Mouse (Mus musculus): ENCODE results near the gene Zfp972.
"Not testable (repeated sequence)": the region's sequence is repeated elsewhere in the genome, so short reads cannot be mapped to it uniquely, and the experiment has no call there.

The Zfp972 gene

GRCm38 (mm10) chr2:177925563-177926103 is at the start of gene Zfp972:
Gene Zfp972, minus strand, starts transcription at chr2:177925613.
- DNase-seq (ENCODE audit: extremely low spot score, low spot score), result not testable (repeated sequence)

- not testable (repeated sequence) for DNase-seq (ENCODE audit: extremely low spot score, low spot score)
Observed at GRCm38 (mm10) chr2:177974814-177975213, 49.4 kb upstream of the Zfp972 start.

GRCm38 (mm10) chr2:177957145-177957544 is 31.7 kb upstream of the Zfp972 start, which contains the start of gene Gm14326:
Gene Gm14326, minus strand, starts transcription at chr2:177957297.
- DNase-seq (ENCODE audit: extremely low spot score, low spot score), result not testable (repeated sequence)

GRCm38 (mm10) chr2:177956734-177957133 is 31.3 kb upstream of the Zfp972 start:
- DNase-seq (ENCODE audit: extremely low spot score, low spot score), result not testable (repeated sequence)

GRCm38 (mm10) chr2:177903276-177903675 is 22.1 kb downstream of the Zfp972 start:
- not testable (repeated sequence) for DNase-seq (ENCODE audit: extremely low spot score, low spot score)

DNA sequence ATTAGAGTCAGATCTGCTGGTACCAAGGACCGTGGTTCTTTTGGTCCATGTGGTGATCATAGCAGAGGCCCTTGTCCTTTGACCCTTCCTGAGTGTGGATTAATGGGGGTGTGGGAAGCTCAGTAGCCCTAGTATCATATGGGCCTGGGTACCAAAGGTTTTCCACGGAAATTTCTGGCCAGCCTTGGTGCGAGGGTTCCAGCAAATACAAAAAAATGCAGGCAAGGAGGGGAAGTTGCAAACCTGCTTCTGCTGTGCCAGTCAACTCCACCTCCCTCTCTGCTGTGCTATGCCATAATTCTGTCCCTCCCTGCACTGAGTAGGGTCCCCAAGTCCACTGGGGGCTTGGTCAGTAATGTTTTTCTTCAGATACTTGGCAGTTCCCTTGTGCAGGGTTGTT is 27.2 kb downstream of the Zfp972 start:
- DNase-seq (ENCODE audit: extremely low spot score, low spot score), result not testable (repeated sequence)

- DNase-seq (ENCODE audit: extremely low spot score, low spot score), result not testable (repeated sequence)
Observed at GRCm38 (mm10) chr2:177897046-177897578, 28.3 kb downstream of the Zfp972 start, which contains the start of gene Gm14327. Gene Gm14327, plus strand, starts transcription at chr2:177897096.

DNA sequence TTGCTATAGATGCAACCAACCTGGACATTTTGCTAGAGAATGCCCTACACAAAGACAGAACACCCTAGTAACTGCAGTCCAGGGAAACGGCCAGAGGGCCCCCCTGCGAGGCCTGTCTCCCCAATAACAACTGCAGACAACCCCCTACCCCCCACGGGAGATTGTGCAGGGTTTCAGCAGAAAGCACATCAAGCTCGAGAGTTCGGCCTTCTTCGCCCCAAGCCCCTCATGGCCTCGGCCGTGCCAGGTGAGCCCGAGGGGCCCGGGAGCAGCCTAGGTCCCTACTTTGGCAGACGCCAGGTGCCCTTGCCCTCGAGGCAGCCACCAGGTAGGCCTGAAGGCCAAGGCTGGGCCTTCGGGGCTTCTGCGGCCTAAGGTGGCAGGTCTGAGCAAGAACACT is 37.7 kb downstream of the Zfp972 start:
- not testable (repeated sequence) for DNase-seq (ENCODE audit: extremely low spot score, low spot score)

- DNase-seq (ENCODE audit: extremely low spot score, low spot score), result not testable (repeated sequence)
Observed at GRCm38 (mm10) chr2:177862254-177862653, 63.2 kb downstream of the Zfp972 start.

Measured in neural tube, embryonic 10.5 days (tissue).